Mouse (Mus musculus) hindlimb bud, embryonic 11.5 days (tissue): ENCODE measurements around the gene Bap1.

Source experiments
- DNase-seq: peaks from one replicate; pipeline ENCODE4 v3.0.0-alpha.2; 2012; ENCODE audit warnings: low read depth, low spot score; ENCODE audit errors: extremely low spot score

The Bap1 gene

GRCm38 (mm10) chr14:31233070-31233995 lies 17.9 kb upstream of the Bap1 start:
- DNase-seq, result no peak

DNA sequence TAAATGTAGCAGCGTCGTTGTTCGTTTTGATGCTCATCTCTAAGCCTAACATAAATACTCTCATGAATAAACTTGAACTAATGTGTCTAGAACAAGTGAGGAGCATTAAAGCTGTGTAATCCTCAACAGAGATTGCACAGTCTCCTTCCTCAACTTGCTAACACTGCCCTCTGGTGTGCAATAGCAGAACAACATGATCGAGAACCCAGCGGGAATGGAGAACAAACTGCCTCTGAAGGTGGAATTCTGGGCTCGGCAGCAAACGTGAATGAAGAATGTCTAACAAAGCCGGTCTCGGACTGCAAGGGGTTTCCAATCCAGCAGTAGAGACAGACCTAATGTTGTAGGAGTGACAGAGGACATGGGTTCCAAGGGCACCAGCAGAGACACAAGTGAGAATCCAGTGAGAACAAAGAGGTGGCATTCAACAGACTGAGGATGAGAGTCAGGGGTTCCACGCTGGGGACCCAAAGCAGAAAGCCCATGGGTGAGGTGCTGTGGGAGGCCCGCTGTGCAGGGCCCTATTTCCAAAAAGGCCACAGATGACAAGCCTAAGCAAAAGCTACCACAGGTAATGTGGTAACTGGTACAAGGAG lies 17.2 kb upstream of the Bap1 start:
- peak; percentile 79 for DNase-seq

GRCm38 (mm10) chr14:31237101-31237882 lies 14.0 kb upstream of the Bap1 start:
- no peak for DNase-seq

DNA sequence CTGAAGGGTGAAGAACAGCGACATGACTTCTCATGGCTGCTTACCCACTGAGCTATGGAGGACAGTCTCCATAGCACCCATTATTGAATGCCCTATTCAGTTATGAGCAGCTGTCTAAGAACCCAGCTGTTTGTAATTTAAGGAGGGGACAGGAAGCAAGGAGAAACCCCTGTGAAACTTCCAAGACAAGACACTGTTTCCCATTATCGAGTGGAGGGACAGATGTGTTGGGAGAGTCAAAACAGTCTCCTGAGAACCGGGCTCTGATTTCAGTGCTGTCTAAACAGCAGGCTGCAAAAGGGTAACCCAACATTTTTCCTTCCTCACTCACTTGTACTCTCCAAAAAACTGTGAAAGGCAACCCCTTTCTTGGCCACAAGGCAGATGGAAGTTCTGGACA lies 10.7 kb upstream of the Bap1 start:
- DNase-seq, result no peak

DNA sequence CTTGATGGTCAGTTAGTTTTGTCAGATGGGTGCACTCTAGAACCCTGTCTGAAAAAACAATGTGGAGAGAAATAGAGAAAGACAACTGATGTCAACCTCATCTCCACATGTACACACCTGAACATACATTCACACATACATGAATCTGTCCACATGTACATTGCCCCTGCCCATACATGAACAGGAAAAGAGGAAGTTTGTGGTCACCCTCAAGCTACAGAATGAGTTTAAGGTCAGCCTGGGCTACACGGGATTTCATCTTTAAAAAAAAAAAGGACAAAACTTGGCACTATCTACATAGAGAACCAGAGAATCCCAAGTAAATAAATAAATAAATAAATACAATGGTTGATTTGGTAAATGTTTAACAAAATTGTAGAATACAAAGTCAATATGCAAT lies 6.5 kb upstream of the Bap1 start:
- DNase-seq, result no peak

DNA sequence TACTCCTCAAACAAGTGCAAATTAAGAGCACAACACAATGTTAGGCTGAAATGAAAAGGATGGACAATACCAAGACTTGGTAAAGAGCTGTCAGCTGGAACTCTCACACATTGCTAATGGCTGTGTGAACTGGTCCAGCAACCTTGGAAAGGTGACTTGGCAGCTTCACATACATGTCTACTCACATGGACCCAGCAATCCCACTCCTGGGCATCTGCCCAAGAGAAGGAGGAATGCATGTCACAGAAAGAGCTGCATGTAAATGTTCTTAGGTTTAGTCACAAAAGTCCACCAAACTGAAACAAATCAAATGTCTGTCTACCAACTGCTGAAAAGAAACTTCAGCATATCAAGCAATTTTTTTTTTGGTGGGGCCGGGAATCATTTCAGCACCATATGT lies 5.3 kb upstream of the Bap1 start:
- no peak for DNase-seq

DNA sequence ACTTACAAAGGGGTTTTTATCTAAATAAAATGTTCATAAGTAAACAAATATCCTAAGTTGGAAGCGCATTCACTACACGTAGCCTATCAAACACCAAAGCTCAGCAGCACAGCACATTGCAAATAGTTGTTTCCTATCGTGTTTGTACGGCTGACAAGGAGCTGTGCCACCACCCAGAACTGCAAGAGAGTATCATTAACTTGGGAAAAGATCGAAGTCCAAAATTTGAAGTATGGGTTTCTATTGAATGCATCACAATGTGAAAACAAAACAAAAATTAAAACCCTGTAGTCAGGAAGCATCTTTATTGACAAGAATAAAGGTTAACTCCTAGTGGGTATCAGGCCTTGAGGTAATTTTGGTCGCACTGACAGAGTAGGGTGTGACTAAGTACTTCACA lies 2.9 kb upstream of the Bap1 start:
- DNase-seq, result no peak

- no peak for DNase-seq
Measured at GRCm38 (mm10) chr14:31250222-31251083, 797 bp upstream of the Bap1 start.

DNA sequence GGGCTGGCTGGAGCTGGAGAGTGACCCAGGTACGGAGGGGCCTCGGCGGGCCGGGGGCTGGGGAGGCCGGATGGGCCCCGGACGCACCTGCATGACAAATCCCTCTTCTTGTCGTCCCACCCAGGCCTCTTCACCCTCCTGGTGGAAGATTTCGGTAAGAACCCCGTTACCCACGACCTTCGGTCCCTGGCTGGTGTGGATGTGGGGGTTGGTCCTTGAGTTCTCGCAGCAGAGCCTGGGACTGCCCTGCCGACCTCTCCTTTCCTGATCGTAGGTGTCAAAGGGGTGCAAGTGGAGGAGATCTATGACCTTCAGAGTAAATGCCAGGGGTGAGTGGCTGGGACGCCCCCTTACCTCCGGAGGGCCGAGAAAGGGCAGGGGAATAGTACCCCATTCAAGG lies 376 bp downstream of the Bap1 start:
- no peak for DNase-seq

- DNase-seq, result no peak
Measured at GRCm38 (mm10) chr14:31252091-31252490, 841 bp downstream of the Bap1 start.

GRCm38 (mm10) chr14:31258476-31259050 lies 7.3 kb downstream of the Bap1 start:
- DNase-seq, result no peak

GRCm38 (mm10) chr14:31260374-31260773 lies 9.1 kb downstream of the Bap1 start:
- DNase-seq, result no peak

- no peak for DNase-seq
Measured at GRCm38 (mm10) chr14:31260932-31261331, 9.7 kb downstream of the Bap1 start.

DNA sequence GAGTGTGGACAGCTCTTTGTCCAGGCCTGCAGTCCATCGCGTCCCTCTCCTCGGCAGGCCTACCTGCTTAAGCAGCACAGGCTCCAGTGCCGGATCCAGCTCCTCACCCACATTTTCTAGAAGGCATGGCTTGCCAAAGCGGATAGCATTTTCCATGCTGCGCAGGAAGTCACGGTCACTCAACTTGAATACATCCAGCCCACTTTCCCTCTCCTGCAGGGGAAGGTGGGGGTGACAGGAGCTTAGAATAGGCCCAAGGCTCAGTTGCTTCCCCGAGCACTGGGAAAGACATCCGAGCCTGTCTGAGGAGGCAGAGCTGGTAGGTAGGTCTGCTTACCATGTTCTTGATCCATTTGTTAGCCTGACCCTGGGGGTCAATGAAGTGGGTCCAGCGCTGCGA lies 16.4 kb downstream of the Bap1 start:
- DNase-seq, result no peak

DNA sequence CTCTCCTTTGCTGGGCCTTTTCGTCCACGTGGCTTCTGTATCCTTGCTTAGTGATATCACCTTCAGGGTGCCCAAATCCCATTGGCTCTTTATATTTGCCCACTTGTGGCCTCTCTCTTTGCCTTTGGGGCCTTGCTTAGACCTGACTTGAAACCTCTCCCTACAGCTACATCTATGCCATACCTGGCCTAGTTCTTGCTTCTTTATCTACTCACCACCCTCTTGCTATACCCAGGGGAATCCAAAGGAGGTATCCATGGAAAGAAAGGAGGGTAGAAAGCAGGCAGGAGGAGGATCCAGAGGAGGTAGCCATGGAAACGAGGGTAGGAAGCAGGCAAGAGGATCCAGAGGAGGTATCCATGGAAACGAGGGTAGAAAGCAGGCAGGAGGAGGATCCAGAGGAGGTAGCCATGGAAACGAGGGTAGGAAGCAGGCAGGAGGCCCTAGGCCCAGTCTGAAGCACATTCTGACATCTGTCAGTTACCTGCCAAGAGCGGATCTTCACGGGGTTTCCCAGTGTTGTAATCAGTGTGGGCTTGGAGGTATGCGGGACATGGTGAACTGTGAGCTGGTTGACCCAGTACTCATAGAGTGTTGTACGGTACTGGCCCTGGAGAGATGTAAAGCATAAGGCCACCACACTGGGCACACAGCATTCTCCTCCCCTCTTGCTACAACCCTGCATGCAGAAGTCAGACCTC lies 17.2 kb downstream of the Bap1 start:
- no peak for DNase-seq

GRCm38 (mm10) chr14:31269456-31270100 lies 18.3 kb downstream of the Bap1 start:
- DNase-seq, result peak; percentile 44

GRCm38 (mm10) chr14:31271121-31271520 lies 19.9 kb downstream of the Bap1 start:
- DNase-seq, result no peak

GRCm38 (mm10) chr14:31272164-31272563 lies 20.9 kb downstream of the Bap1 start:
- DNase-seq, result peak; percentile 44

DNA sequence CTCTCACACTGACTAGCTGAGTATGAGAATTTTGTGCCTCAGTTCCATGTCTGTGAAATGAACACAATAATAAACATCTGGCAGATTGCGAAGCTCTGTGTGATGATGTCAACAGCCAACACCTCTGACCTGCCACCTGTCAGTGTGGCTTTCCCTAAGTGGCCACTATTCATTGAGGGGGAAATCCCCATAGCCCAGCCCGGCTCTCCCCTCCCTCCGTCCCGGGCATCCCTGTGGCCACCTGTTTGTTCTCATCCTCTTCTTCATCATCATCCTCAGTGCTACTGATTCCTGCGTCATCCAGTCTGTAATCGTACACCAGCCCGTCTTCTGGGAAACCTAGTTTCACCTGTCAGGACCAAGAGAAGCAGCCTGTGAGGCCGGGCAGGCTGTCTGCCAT lies 34.5 kb downstream of the Bap1 start:
- DNase-seq, result no peak
